Mouse (Mus musculus) spleen, embryonic (tissue): ENCODE measurements around the gene Ddx10.

Experiments used
- CTCF ChIA-PET: fragments of 350-600 bp; sonication (Branson Sonifier 250); formaldehyde crosslinking; loops from one replicate; lab custom pipeline; 2022; lab: Charles Lee

Gene Ddx10

DNA sequence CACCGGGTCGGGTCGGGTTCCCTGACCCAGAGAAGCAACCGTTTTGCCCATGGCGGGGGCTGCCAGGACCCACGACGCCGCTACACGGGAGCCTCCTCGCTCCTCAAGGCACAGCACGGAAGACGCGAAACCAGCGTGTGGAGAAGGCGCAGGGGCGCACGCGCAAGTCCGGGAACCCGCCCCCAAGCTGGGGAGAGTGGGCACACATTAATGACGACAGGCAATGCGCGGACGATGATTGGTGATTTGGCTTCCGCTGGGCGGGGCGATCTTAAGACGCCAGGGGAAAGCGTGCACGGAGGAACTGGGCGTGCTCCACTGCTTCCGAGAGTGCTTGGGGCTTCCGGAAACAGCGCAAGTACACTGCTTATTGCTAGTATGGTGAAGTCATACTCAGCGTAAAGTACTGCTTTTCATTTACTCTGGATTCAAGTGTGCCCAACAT lies at the start of gene Ddx10:
Ddx10 (minus strand) TSS at position 101 of the 445 bp plus-strand sequence.
- CTCF ChIA-PET = no interaction called here

DNA sequence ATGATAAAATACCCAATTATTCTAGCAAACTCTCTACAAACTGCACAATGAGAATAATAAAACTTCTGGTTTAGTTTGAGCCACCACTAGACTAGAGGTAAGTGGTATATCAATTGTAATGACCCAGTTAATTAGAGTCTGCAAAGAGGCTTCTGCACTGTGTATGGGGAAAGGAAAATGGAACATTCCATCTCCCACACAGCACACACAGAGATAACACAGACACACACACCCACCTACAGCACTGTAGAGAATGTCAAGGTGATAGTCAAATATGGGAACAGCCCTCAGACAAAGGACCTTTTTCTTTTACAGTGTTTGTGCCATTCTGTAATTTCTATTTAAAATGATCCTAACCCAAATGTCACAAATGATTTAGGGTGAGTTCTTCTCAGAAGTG lies 45.0 kb upstream of the Ddx10 start:
- CTCF ChIA-PET = no interaction called here

- CTCF ChIA-PET = no interaction called here
Observed at GRCm38 (mm10) chr9:53290006-53290405, 42.2 kb upstream of the Ddx10 start.

GRCm38 (mm10) chr9:53286793-53287192 lies 38.9 kb upstream of the Ddx10 start:
- CTCF ChIA-PET = no interaction called here

GRCm38 (mm10) chr9:53278997-53279396 lies 31.1 kb upstream of the Ddx10 start:
- CTCF ChIA-PET = no interaction called here

GRCm38 (mm10) chr9:53276381-53276780 lies 28.5 kb upstream of the Ddx10 start:
- CTCF ChIA-PET = no interaction called here

GRCm38 (mm10) chr9:53272714-53273113 lies 24.9 kb upstream of the Ddx10 start:
- CTCF ChIA-PET = no interaction called here

DNA sequence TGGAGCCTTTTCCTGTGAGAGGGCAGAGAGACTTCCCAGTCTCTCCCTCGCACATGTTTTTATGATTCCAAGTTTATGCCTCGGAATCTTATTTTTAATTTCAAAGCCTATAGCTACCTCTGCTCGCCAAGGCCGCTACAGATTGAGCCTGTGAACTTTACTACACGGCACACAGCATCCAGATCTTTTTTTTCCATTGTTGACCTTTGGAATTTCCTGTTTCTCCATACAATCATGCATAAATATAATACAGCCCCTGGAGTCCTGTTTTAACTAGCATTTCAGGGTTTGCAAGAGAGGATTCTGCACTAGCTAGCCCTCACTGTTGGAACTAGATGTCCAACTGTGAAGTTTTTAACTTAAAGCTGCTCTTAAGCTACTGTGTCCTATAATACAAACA lies 24.4 kb upstream of the Ddx10 start:
- CTCF ChIA-PET = no interaction called here

- CTCF ChIA-PET = no interaction called here
Observed at GRCm38 (mm10) chr9:53271281-53272022, 23.6 kb upstream of the Ddx10 start.

GRCm38 (mm10) chr9:53269466-53269755 lies 21.6 kb upstream of the Ddx10 start:
- CTCF ChIA-PET = no interaction called here

GRCm38 (mm10) chr9:53268731-53269465 lies 21.0 kb upstream of the Ddx10 start:
- CTCF ChIA-PET = interaction anchor here (0.8 kb wide), 1 partner anchor 130 kb away, joined by 3 read pairs; no protein-coding TSS in a partner anchor

GRCm38 (mm10) chr9:53268036-53268435 lies 20.2 kb upstream of the Ddx10 start:
- CTCF ChIA-PET = interaction anchor here (0.8 kb wide), 1 partner anchor 131 kb away, joined by 3 read pairs; no protein-coding TSS in a partner anchor

DNA sequence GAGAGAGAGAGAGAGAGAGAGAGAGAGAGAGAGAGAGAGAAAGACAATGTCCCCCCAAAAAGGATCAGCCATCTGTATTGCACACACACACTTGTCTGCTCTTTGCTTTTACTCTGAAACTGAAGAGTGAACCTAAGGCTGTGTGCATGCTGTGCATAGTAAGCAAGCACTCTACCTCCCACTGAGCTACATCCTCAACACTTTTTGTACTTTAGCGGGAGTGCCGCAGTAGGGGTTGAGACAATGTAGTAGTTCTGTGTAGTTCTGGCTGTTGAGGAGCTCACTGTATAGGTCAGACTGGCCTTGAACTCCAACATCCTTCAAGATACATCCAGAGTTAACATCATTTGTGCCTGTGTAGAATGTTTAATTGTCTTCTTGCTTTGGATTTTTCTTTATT lies 17.7 kb upstream of the Ddx10 start:
- CTCF ChIA-PET = no interaction called here

- CTCF ChIA-PET = no interaction called here
Observed at GRCm38 (mm10) chr9:53264387-53264786, 16.5 kb upstream of the Ddx10 start.

- CTCF ChIA-PET = no interaction called here
Observed at GRCm38 (mm10) chr9:53258199-53258598, 10.3 kb upstream of the Ddx10 start.

GRCm38 (mm10) chr9:53257772-53258171 lies 9.9 kb upstream of the Ddx10 start:
- CTCF ChIA-PET = no interaction called here

- CTCF ChIA-PET = interaction anchor here (0.5 kb wide), 1 partner anchor 151 kb away, joined by 11 read pairs; no protein-coding TSS in a partner anchor
Observed at GRCm38 (mm10) chr9:53256690-53257305, 8.9 kb upstream of the Ddx10 start.

GRCm38 (mm10) chr9:53254368-53254767 lies 6.5 kb upstream of the Ddx10 start:
- CTCF ChIA-PET = interaction anchor here (1.0 kb wide), 1 partner anchor 143 kb away, joined by 4 read pairs; no protein-coding TSS in a partner anchor

DNA sequence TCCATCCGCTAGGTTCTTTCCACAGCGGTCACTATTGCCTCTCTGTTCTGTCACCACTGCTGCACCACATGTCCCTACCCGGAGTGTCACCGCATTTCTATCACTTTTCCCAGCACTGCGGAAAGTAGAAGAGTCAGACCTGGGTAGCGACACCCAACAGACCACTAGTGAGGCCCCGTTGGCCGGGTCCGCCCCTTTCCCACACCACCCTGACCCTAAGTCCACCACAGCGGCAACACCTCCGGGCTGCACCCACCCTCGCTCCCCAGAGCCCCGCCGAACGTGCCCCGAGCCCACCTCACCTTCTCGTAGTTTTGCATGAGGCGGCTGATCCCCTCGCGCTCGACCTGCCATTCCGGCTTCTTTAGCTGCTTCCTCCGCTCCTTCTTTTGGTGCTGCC lies 337 bp downstream of the Ddx10 start:
- CTCF ChIA-PET = no interaction called here

- CTCF ChIA-PET = no interaction called here
Observed at GRCm38 (mm10) chr9:53218181-53218580, 29.7 kb downstream of the Ddx10 start.

DNA sequence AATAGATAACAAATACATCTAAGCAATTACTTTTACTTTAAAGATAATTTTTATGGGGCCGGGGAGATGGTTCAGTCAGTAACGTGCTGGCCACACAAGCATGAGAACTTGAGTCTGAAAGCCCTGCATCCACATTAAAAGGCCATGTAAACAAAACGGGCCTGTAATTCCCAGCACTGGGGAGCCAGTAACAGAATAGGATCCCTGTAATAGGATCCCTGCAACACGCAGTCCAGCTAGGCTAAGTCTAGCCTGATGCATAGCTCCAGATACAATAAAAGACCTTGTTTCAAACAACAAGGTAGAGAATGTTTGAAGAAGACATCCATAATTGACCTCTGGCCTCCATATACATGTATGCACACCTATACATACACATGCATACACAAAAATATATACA lies 39.6 kb downstream of the Ddx10 start:
- CTCF ChIA-PET = no interaction called here

GRCm38 (mm10) chr9:53174590-53174989 lies 73.3 kb downstream of the Ddx10 start:
- CTCF ChIA-PET = no interaction called here

DNA sequence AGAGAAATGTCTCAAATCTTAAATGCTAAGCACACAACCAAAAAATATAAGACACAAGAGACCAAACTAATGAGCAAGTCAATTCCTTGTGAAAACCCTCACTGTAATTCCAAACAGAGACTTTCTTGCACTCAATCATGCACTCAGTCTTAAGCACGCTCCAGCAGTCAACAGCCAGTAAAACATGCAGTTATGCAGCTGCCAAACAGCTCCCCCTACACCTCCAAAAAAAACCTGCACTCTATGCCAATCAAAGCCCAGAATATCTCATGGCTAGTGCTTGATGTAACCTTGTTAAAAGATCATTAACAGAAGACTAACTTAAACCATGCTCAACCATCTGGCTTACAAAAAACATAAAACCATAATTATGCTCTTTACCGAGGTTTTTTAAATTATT lies 74.6 kb downstream of the Ddx10 start:
- CTCF ChIA-PET = no interaction called here
